Mouse (Mus musculus) macrophage (primary cell): Measurements from ENCODE around the gene Psma4. TPM values are rescaled to one million over a fixed set of nuclear protein-coding genes. Genes with fewer than 3 reads are reported as not detected.
A peak's percentile ranks its signal among the peaks of the same experiment; 100 is the strongest.

Experiments
- H3K27ac ChIP-seq: fragments of 350-480 bp; formaldehyde crosslinking; 2 replicates; pipeline ENCODE4 v1.9.0; 2021
- H3K36me3 ChIP-seq: fragments of 350-480 bp; formaldehyde crosslinking; 2 replicates; pipeline ENCODE4 v1.9.0; 2021; ENCODE audit errors: inconsistent target
- H3K4me3 ChIP-seq: fragments of 350-480 bp; formaldehyde crosslinking; 2 replicates; pipeline ENCODE4 v1.9.0; 2021; ENCODE audit errors: inconsistent target
- H3K79me2 ChIP-seq: fragments of 350-480 bp; formaldehyde crosslinking; 2 replicates; pipeline ENCODE4 v1.9.0; 2021; ENCODE audit errors: inconsistent target
- WGBS: methylation state at CpG from one replicate; pipeline ENCODE4 v1.1.7; 2026; ENCODE audit warnings: inconsistent platforms; ENCODE audit not compliant: missing documents; 5-methylcytosine and 5-hydroxymethylcytosine counted together
- polyA plus RNA-seq: library from polyadenylated mRNA; stranded (reverse); fragments of 250-400 nt; gene quantifications from 3 replicates; pipeline ENCODE4 v1.2.4, GENCODE M21; 2018; ENCODE audit warnings: inconsistent platforms
- total RNA-seq, 78 experiments: library from RNA; depleted of rRNA; stranded (reverse); fragments of 250-400 nt; gene quantifications; 1 replicate in 9 of 78; 2 replicates in 24 of 78; 3 replicates in 43 of 78; 4 replicates in 2 of 78; pipeline ENCODE4 v1.2.4; 2018; ENCODE audit warnings: inconsistent platforms in 56 of 78

Psma4 gene
- total RNA-seq (2018; cell fraction: chromatin; rRNA removed), result 100 to 1,000 TPM in 9 of 26 experiments, 10 to 100 TPM in 17; 33.2 to 122 (median 77.4) TPM
- total RNA-seq (2018; cell fraction: cytosol; rRNA removed), result 100 to 1,000 TPM; 118 to 224 (median 167) TPM
- total RNA-seq (2018; cell fraction: nucleus; rRNA removed), result 100 to 1,000 TPM in 7 of 26 experiments, 10 to 100 TPM in 19; 27.3 to 110 (median 84.3) TPM
- polyA plus RNA-seq, result 158 to 208 TPM (median 197 TPM) in 3 replicates

GRCm38 (mm10) chr9:54950575-54951321, at the start of gene Psma4, which contains the start of gene AY074887:
TSS of gene Psma4 (plus strand) at chr9:54950790.
TSS of gene AY074887 (minus strand) at chr9:54950998.
- H3K79me2 ChIP-seq, result peaks cover 26% of the 10 kb centered on the region
- H3K4me3 ChIP-seq, result peak within 1 kb of the TSS; percentile 77
- H3K27ac ChIP-seq, result peak within 1 kb of the TSS; percentile 65
- H3K36me3 ChIP-seq, result peaks cover 26% of the 10 kb centered on the region
- WGBS, result 2% methylated on average over 49 of the region's 65 CpGs

- Histone ChIP-seq H3K36me3 (peaks cover 64% of the 10 kb centered on the region), H3K79me2 (no peaks in the 10 kb centered on the region), H3K27ac (no peak overlapping the region), H3K4me3 (no peak overlapping the region)
- 91% methylated on average over 5 of the region's 5 CpGs for WGBS
Observed at GRCm38 (mm10) chr9:54909446-54909845, 41.1 kb upstream of the Psma4 start.

GRCm38 (mm10) chr9:54915576-54915975, 35.0 kb upstream of the Psma4 start:
- 84% methylated on average over 7 of the region's 7 CpGs for WGBS

GRCm38 (mm10) chr9:54916401-54916800, 34.2 kb upstream of the Psma4 start:
- Histone ChIP-seq H3K79me2 (no peaks in the 10 kb centered on the region), H3K27ac (no peak overlapping the region), H3K4me3 (no peak overlapping the region), H3K36me3 (peaks cover 6% of the 10 kb centered on the region; the same call in 1 of the 2 replicates)
- 86% methylated on average over 8 of the region's 8 CpGs for WGBS

More at GRCm38 (mm10) chr9:54915576-54915975, 35.0 kb upstream of the Psma4 start:
- H3K4me3 ChIP-seq, result no peak overlapping the region
- H3K79me2 ChIP-seq, result no peaks in the 10 kb centered on the region
- H3K27ac ChIP-seq, result no peak overlapping the region
- H3K36me3 ChIP-seq, result peaks cover 13% of the 10 kb centered on the region; the same call in 1 of the 2 replicates

GRCm38 (mm10) chr9:54917010-54917677, 33.4 kb upstream of the Psma4 start, which contains the start of gene Hykk:
TSS of gene Hykk (plus strand) at chr9:54917283.
- 3% methylated on average over 34 of the region's 34 CpGs for WGBS
- H3K36me3 ChIP-seq, result no peaks in the 10 kb centered on the region
- H3K27ac ChIP-seq, result no peak within 1 kb of the TSS
- peak within 1 kb of the TSS; percentile 27 for H3K4me3 ChIP-seq
- H3K79me2 ChIP-seq, result no peaks in the 10 kb centered on the region

- Histone ChIP-seq H3K4me3 (no peak overlapping the region), H3K27ac (no peak overlapping the region)
- 79% methylated on average over 2 of the region's 2 CpGs for WGBS
Observed at GRCm38 (mm10) chr9:54918191-54918590, 32.4 kb upstream of the Psma4 start.

GRCm38 (mm10) chr9:54918781-54919180, 31.8 kb upstream of the Psma4 start:
- WGBS, result 100% methylated on average over 4 of the region's 5 CpGs
- no peaks in the 10 kb centered on the region for H3K36me3 ChIP-seq

More at GRCm38 (mm10) chr9:54918191-54918590, 32.4 kb upstream of the Psma4 start:
- no peaks in the 10 kb centered on the region for H3K79me2 ChIP-seq
- no peaks in the 10 kb centered on the region for H3K36me3 ChIP-seq

GRCm38 (mm10) chr9:54919946-54920345, 30.6 kb upstream of the Psma4 start:
- Histone ChIP-seq H3K36me3 (no peaks in the 10 kb centered on the region), H3K27ac (no peak overlapping the region), H3K79me2 (no peaks in the 10 kb centered on the region), H3K4me3 (no peak overlapping the region)
- WGBS, result 75% methylated on average over 4 of the region's 4 CpGs

More at GRCm38 (mm10) chr9:54918781-54919180, 31.8 kb upstream of the Psma4 start:
- Histone ChIP-seq H3K27ac (no peak overlapping the region), H3K4me3 (no peak overlapping the region), H3K79me2 (no peaks in the 10 kb centered on the region)

GRCm38 (mm10) chr9:54930741-54931140, 19.8 kb upstream of the Psma4 start:
- no peaks in the 10 kb centered on the region for H3K36me3 ChIP-seq
- H3K27ac ChIP-seq, result no peak overlapping the region
- 89% methylated on average over 1 of the region's 1 CpGs for WGBS
- H3K79me2 ChIP-seq, result no peaks in the 10 kb centered on the region
- no peak overlapping the region for H3K4me3 ChIP-seq

GRCm38 (mm10) chr9:54931765-54932164, 18.8 kb upstream of the Psma4 start:
- H3K27ac ChIP-seq, result no peak overlapping the region
- no peak overlapping the region for H3K4me3 ChIP-seq
- 25% methylated on average over 1 of the region's 1 CpGs for WGBS
- no peaks in the 10 kb centered on the region for H3K36me3 ChIP-seq
- H3K79me2 ChIP-seq, result no peaks in the 10 kb centered on the region

- Histone ChIP-seq H3K79me2 (no peaks in the 10 kb centered on the region), H3K4me3 (no peak overlapping the region), H3K36me3 (no peaks in the 10 kb centered on the region), H3K27ac (no peak overlapping the region)
- 96% methylated on average over 2 of the region's 2 CpGs for WGBS
Observed at GRCm38 (mm10) chr9:54932379-54932778, 18.2 kb upstream of the Psma4 start.

GRCm38 (mm10) chr9:54942071-54942470, 8.5 kb upstream of the Psma4 start:
- H3K4me3 ChIP-seq, result no peak overlapping the region
- no peaks in the 10 kb centered on the region for H3K79me2 ChIP-seq
- no peak overlapping the region for H3K27ac ChIP-seq
- no peaks in the 10 kb centered on the region for H3K36me3 ChIP-seq
- 93% methylated on average over 4 of the region's 4 CpGs for WGBS

- H3K79me2 ChIP-seq, result no peaks in the 10 kb centered on the region
- H3K4me3 ChIP-seq, result no peak overlapping the region
- 82% methylated on average over 2 of the region's 2 CpGs for WGBS
- no peak overlapping the region for H3K27ac ChIP-seq
- H3K36me3 ChIP-seq, result no peaks in the 10 kb centered on the region
Observed at GRCm38 (mm10) chr9:54944467-54944866, 6.1 kb upstream of the Psma4 start.

- Histone ChIP-seq H3K27ac (no peak overlapping the region), H3K79me2 (peaks cover 3% of the 10 kb centered on the region)
- WGBS, result 89% methylated on average over 16 of the region's 16 CpGs
Observed at GRCm38 (mm10) chr9:54946256-54946655, 4.3 kb upstream of the Psma4 start.

GRCm38 (mm10) chr9:54949465-54949864, 1.1 kb upstream of the Psma4 start:
- Histone ChIP-seq H3K79me2 (peaks cover 26% of the 10 kb centered on the region), H3K36me3 (peaks cover 18% of the 10 kb centered on the region; the same call in 1 of the 2 replicates), H3K27ac (no peak overlapping the region)

More at GRCm38 (mm10) chr9:54946256-54946655, 4.3 kb upstream of the Psma4 start:
- H3K36me3 ChIP-seq, result no peaks in the 10 kb centered on the region
- no peak overlapping the region for H3K4me3 ChIP-seq

More at GRCm38 (mm10) chr9:54949465-54949864, 1.1 kb upstream of the Psma4 start:
- H3K4me3 ChIP-seq, result no peak overlapping the region
